In genomic region chr1:93225226-93225625, GRCm38 (mm10) we compare ENCODE assay signal across 19 mouse cellular contexts. TPM values are rescaled to one million over a fixed set of nuclear protein-coding genes. Genes with fewer than 3 reads are reported as not detected.
A peak's percentile ranks its signal among the peaks of the same experiment; 100 is the strongest.
DNase-seq lines count a peak whose midpoint lies in the region; ATAC-seq and TF ChIP-seq lines count a peak whose summit lies in the region.
"Had no signal": no experiment of that assay in that cellular context is flagged by ENCODE, and none has a peak within 500 bp of the region (broad histone marks: within the 10 kb centered on the region; RNA-seq: fewer than 3 reads in every experiment).

No protein-coding gene starts in this region.

- H3K9ac ChIP-seq in neural tube, embryonic 13.5 days: no peak overlapping the region
- H3K9ac ChIP-seq in embryonic facial prominence, embryonic 15.5 days: no peak overlapping the region
- no peak overlapping the region for H3K9ac ChIP-seq in limb, embryonic 14.5 days (ENCODE audit: low read depth, low read length, severe bottlenecking)
- H3K9ac ChIP-seq: forebrain, embryonic 13.5 days; stomach, embryonic 15.5 days had no signal

- peaks cover 6% of the 10 kb centered on the region; the same call in 1 of the 2 replicates for H3K4me1 ChIP-seq in kidney, adult 2 months (ENCODE audit: control insufficient read depth, insufficient read depth, low read length)
- H3K4me1 ChIP-seq in neural tube, embryonic 13.5 days (replicated peaks): peaks cover 47% of the 10 kb centered on the region
- H3K4me1 ChIP-seq in embryonic facial prominence, embryonic 15.5 days: peaks cover 50% of the 10 kb centered on the region
- H3K4me1 ChIP-seq in limb, embryonic 14.5 days (ENCODE audit: control insufficient read depth, insufficient read depth, low read length): peaks cover 62% of the 10 kb centered on the region

- intact Hi-C loops in gastrocnemius, postnatal 14 days (cut with DNase I; ENCODE audit: low total_unique reads): no loop called here

- H3K36me3 ChIP-seq in kidney, adult 2 months (ENCODE audit: control insufficient read depth, insufficient read depth, low read length): no peaks in the 10 kb centered on the region
- H3K36me3 ChIP-seq in neural tube, embryonic 13.5 days: no peaks in the 10 kb centered on the region
- H3K36me3 ChIP-seq in embryonic facial prominence, embryonic 15.5 days: no peaks in the 10 kb centered on the region
- no peaks in the 10 kb centered on the region for H3K36me3 ChIP-seq in limb, embryonic 14.5 days (ENCODE audit: control insufficient read depth, insufficient read depth, low read length)
- H3K36me3 ChIP-seq: G1E; stomach, embryonic 15.5 days had no signal

- H3K9me3 ChIP-seq in neural tube, embryonic 13.5 days: no peaks in the 10 kb centered on the region
- H3K9me3 ChIP-seq in embryonic facial prominence, embryonic 15.5 days (replicated peaks): no peaks in the 10 kb centered on the region
- no peaks in the 10 kb centered on the region for H3K9me3 ChIP-seq in limb, embryonic 14.5 days (ENCODE audit: control insufficient read depth, low read length)
- H3K9me3 ChIP-seq: forebrain, embryonic 13.5 days; G1E; stomach, embryonic 15.5 days had no signal

- no peak for TF ChIP-seq POLR2A in kidney, adult 2 months (IDR thresholded peaks at IDR 0.05; ENCODE audit: low read depth, low read length)
- TF ChIP-seq POLR2A in limb, embryonic 14.5 days (IDR thresholded peaks at IDR 0.05; ENCODE audit: borderline replicate concordance, extremely low read depth, insufficient read depth, insufficient read length): no peak

- DNase-seq in kidney, adult 2 months: peak; percentile 34
- DNase-seq in kidney, adult 8-10 months: no peak
- DNase-seq in neural tube, embryonic 10.5 days (ENCODE audit: extremely low spot score, low spot score): no peak
- DNase-seq in limb, embryonic 14.5 days (ENCODE audit: low spot score): peak; percentile 54
- DNase-seq in gastrocnemius, postnatal 14 days: no peak
- DNase-seq in urinary bladder, adult 18-20 months (ENCODE audit: low spot score in 2 of 2): no peak
- DNase-seq: adrenal gland, postnatal 36 days; cerebellum, postnatal 25 days; heart, adult 11 months; lung, postnatal 14 days; right cerebral cortex, adult 18-20 months; thymus, postnatal 36 days had no signal

- TF ChIP-seq CTCF in kidney, adult 2 months (conservative IDR thresholded peaks at IDR 0.05; ENCODE audit: insufficient read depth, insufficient read length, low read depth, low read length): no peak

- H3K4me2 ChIP-seq in neural tube, embryonic 13.5 days: no peak overlapping the region
- no peak overlapping the region for H3K4me2 ChIP-seq in embryonic facial prominence, embryonic 15.5 days (replicated peaks)
- H3K4me2 ChIP-seq in limb, embryonic 14.5 days (replicated peaks; ENCODE audit: low read depth, low read length, severe bottlenecking): no peak overlapping the region
- H3K4me2 ChIP-seq: forebrain, embryonic 13.5 days; liver, embryonic 11.5 days; stomach, embryonic 15.5 days had no signal

- no peaks in the 10 kb centered on the region for H3K27me3 ChIP-seq in kidney, adult 2 months (replicated peaks; ENCODE audit: control insufficient read depth, insufficient read depth, low read length)
- peaks cover 6% of the 10 kb centered on the region for H3K27me3 ChIP-seq in neural tube, embryonic 13.5 days
- no peaks in the 10 kb centered on the region for H3K27me3 ChIP-seq in embryonic facial prominence, embryonic 15.5 days
- H3K27me3 ChIP-seq in limb, embryonic 14.5 days (ENCODE audit: control insufficient read depth, insufficient read depth, low read length): no peaks in the 10 kb centered on the region

- ATAC-seq in neural tube, embryonic 13.5 days (ENCODE audit: low read depth): no peak
- ATAC-seq in embryonic facial prominence, embryonic 15.5 days (ENCODE audit: insufficient number of reproducible peaks, low FRiP score, low TSS enrichment, low read depth): no peak
- ATAC-seq in limb, embryonic 14.5 days (ENCODE audit: low FRiP score, low read depth): peak; percentile 16; the same call in 1 of the 2 replicates
- ATAC-seq: forebrain, embryonic 13.5 days had no signal

- 29% methylated on average over 4 of the region's 4 CpGs for WGBS in kidney, adult 2 months
- WGBS in neural tube, embryonic 13.5 days: 32% methylated on average over 4 of the region's 4 CpGs
- 15% methylated on average over 4 of the region's 4 CpGs for WGBS in embryonic facial prominence, embryonic 15.5 days
- WGBS in limb, embryonic 14.5 days: 10% methylated on average over 4 of the region's 4 CpGs

- H3K27ac ChIP-seq in kidney, adult 2 months (ENCODE audit: insufficient read depth, low read depth, low read length): no peak overlapping the region
- peak overlapping the region; percentile 49; the same call in 1 of the 2 replicates for H3K27ac ChIP-seq in neural tube, embryonic 13.5 days (replicated peaks)
- peak overlapping the region; percentile 68 for H3K27ac ChIP-seq in embryonic facial prominence, embryonic 15.5 days (replicated peaks)
- H3K27ac ChIP-seq in limb, embryonic 14.5 days (replicated peaks; ENCODE audit: low read depth, low read length): peak overlapping the region; percentile 11; the same call in 1 of the 2 replicates
- H3K27ac ChIP-seq: forebrain, embryonic 13.5 days; stomach, embryonic 15.5 days had no signal

- no peak overlapping the region for H3K4me3 ChIP-seq in kidney, adult 2 months (ENCODE audit: insufficient read depth, low read depth, low read length)
- no peak overlapping the region for H3K4me3 ChIP-seq in neural tube, embryonic 13.5 days
- no peak overlapping the region for H3K4me3 ChIP-seq in embryonic facial prominence, embryonic 15.5 days (replicated peaks)
- no peak overlapping the region for H3K4me3 ChIP-seq in limb, embryonic 14.5 days (replicated peaks; ENCODE audit: low read length)
- H3K4me3 ChIP-seq: forebrain, embryonic 13.5 days; stomach, embryonic 15.5 days had no signal

RNA-seq across cellular contexts. Expression of gene Sned1, which starts 10.4 kb away (rescaled TPM):
- polyA plus RNA-seq in kidney, adult 2 months (2012; rRNA removed): 8.8 and 10.0 TPM in 2 replicates
- 10.2 and 11.5 TPM in 2 replicates for polyA plus RNA-seq in neural tube, embryonic 13.5 days (2015; fragmentation: Nextera tagmentation; extraction: Ambion mirVana)
- polyA plus RNA-seq in embryonic facial prominence, embryonic 15.5 days (2015; fragmentation: Nextera tagmentation; extraction: Ambion mirVana): 14.4 and 16.0 TPM in 2 replicates
- 52.0 and 65.8 TPM in 2 replicates for polyA plus RNA-seq in limb, embryonic 14.5 days (2012; rRNA removed)
- polyA plus RNA-seq in limb, embryonic 14.5 days (2014; fragmentation: Nextera tagmentation; extraction: Ambion mirVana): 20.6 and 21.8 TPM in 2 replicates
- 1 to 10 TPM; 5.2 to 6.9 TPM for total RNA-seq in gastrocnemius, postnatal 14 days (2021)
- polyA plus RNA-seq: G1E had no signal

RNA-seq across cellular contexts. Expression of gene Crocc2, which starts 56.7 kb away (rescaled TPM):
- polyA plus RNA-seq in kidney, adult 2 months (2012; rRNA removed): 0.03 and 0.04 TPM in 2 replicates
- 0.21 and 0.35 TPM in 2 replicates for polyA plus RNA-seq in neural tube, embryonic 13.5 days (2015; fragmentation: Nextera tagmentation; extraction: Ambion mirVana)
- 2.8 and 5.8 TPM in 2 replicates for polyA plus RNA-seq in embryonic facial prominence, embryonic 15.5 days (2015; fragmentation: Nextera tagmentation; extraction: Ambion mirVana)
- 0.39 and 0.46 TPM in 2 replicates for polyA plus RNA-seq in limb, embryonic 14.5 days (2012; rRNA removed)
- polyA plus RNA-seq in limb, embryonic 14.5 days (2014; fragmentation: Nextera tagmentation; extraction: Ambion mirVana): 0.17 and 0.51 TPM in 2 replicates
- not detected for total RNA-seq in gastrocnemius, postnatal 14 days (2021)
- total RNA-seq: neutrophil, adult 5-6 weeks had no signal
- polyA plus RNA-seq: G1E had no signal

Comparison
In these comparisons a context has a peak if more than half of its experiments do, and no peak if none do; other contexts are left out.
1. DNase-seq: peak in kidney, adult 2 months (single experiment) and limb, embryonic 14.5 days (single experiment); none in kidney, adult 8-10 months (0 of 2), neural tube, embryonic 10.5 days (single experiment), gastrocnemius, postnatal 14 days (single experiment) and urinary bladder, adult 18-20 months (0 of 2).